Mouse (Mus musculus) embryonic fibroblast, embryonic 13.5 days (primary cell): Measurements from ENCODE around the gene Ttc9b. TPM values are rescaled to one million over a fixed set of nuclear protein-coding genes. Genes with fewer than 3 reads are reported as not detected.

Experiments used
- H3K27ac ChIP-seq: 2 replicates; pipeline ENCODE4 v1.5.1; 2012; ENCODE audit warnings: low read length, control low read depth, inconsistent platforms; ENCODE audit not compliant: insufficient read depth
- H3K4me1 ChIP-seq: 2 replicates; pipeline ENCODE4 v1.6.1; 2011; ENCODE audit warnings: low read length; ENCODE audit not compliant: control insufficient read depth, insufficient read depth
- H3K4me3 ChIP-seq: 2 replicates; pipeline ENCODE4 v1.5.1; 2011; ENCODE audit warnings: mild to moderate bottlenecking, control low read depth, low read length; ENCODE audit not compliant: insufficient read depth
- CTCF ChIP-seq: IDR thresholded peaks from 2 replicates; pipeline ENCODE4 v1.5.1; 2011; ENCODE audit warnings: mild to moderate bottlenecking, control low read depth, low read length, moderate library complexity, borderline replicate concordance; ENCODE audit not compliant: insufficient read depth
- POLR2A ChIP-seq: IDR thresholded peaks from 2 replicates; pipeline ENCODE4 v1.6.1; 2011; ENCODE audit warnings: low read depth, mild to moderate bottlenecking, control low read depth, low read length, moderate library complexity
- polyA plus RNA-seq: library from polyadenylated mRNA; stranded (reverse); fragments of >200 nt; gene quantifications from 2 replicates; pipeline ENCODE4 v1.2.4, GENCODE M21; 2011; ENCODE audit warnings: low read depth; ENCODE audit not compliant: missing spikeins, insufficient read length

The Ttc9b gene
- polyA plus RNA-seq, result not detected in 2 replicates

DNA sequence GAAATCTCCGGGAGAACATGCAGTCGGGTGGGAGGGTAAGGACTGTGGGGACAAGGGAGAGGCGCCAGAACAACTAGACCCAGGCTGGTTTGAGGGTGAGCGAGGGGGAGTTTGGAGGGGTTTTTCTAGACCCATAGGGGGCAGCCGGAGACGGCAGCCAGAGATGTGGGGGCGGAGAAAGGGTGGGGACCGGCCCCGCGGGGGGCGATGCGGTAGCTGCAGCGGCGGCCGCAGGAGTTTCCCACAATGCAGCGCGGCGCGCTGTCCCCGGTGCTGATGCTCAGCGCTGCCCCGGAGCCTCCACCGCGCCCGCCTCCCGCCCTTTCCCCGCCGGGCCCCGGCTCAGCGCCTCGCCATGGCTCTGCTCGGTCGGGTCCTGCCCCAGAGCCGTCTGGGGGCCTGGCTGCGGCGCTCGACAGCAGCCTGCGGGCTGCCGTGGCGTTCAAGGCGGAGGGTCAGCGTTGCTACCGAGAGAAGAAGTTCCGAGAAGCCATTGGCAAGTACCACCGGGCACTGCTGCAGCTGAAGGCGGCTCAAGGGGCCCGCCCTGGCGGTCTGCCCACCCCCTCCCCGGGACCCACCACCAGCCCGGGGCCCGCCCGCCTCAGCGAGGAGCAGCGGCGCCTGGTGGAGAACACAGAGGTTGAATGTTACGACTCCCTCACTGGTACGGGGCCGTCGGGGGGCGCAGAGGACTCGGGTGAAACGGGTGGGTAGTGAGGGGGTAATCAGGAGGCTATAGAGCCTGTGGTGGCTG, at the start of gene Ttc9b:
Gene Ttc9b, plus strand, starts transcription at position 235 of the 757 bp plus-strand sequence.
- Histone ChIP-seq H3K27ac (no peak within 1 kb of the TSS), H3K4me1 (no peaks in the 10 kb centered on the region), H3K4me3 (no peak within 1 kb of the TSS; the same call in 1 of the 2 replicates)
- TF ChIP-seq POLR2A (no peak), CTCF (no peak)

DNA sequence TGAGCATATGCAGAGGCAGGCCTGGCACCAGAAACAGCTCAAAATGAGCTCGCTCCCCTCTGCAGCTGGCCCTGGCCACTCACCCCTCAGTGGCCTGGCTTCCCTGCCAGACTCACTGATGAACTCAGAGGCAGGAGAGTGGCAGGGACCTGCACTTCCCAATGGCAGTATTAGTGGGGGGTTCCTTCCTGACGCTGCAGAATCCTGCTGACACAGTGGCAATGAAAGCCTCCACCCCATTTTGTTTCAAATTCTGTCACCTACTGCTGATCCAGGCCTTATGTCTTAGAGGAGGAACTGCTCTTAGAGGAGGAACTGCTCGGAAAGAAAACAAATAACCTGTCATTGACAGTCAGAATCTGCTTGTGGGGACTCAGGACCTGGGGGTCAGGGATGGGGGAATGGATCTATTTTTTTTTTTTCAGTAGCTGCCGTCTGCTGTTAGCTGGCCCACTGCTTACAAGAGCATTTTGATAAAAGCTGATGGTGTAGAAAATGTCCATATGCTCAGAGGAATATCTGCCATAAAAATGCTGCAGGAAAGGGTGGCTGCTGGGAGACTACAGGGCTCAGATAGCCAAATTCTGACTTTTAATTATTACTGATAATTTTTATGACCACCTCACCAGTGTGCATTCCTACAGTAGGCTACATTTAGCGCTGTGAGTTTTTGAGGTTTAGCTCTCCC, 48.9 kb upstream of the Ttc9b start:
- no peak overlapping the region for H3K4me3 ChIP-seq
- H3K27ac ChIP-seq, result no peak overlapping the region
- peaks cover 5% of the 10 kb centered on the region; the same call in 1 of the 2 replicates for H3K4me1 ChIP-seq
- no peak for TF ChIP-seq POLR2A
- no peak for TF ChIP-seq CTCF

DNA sequence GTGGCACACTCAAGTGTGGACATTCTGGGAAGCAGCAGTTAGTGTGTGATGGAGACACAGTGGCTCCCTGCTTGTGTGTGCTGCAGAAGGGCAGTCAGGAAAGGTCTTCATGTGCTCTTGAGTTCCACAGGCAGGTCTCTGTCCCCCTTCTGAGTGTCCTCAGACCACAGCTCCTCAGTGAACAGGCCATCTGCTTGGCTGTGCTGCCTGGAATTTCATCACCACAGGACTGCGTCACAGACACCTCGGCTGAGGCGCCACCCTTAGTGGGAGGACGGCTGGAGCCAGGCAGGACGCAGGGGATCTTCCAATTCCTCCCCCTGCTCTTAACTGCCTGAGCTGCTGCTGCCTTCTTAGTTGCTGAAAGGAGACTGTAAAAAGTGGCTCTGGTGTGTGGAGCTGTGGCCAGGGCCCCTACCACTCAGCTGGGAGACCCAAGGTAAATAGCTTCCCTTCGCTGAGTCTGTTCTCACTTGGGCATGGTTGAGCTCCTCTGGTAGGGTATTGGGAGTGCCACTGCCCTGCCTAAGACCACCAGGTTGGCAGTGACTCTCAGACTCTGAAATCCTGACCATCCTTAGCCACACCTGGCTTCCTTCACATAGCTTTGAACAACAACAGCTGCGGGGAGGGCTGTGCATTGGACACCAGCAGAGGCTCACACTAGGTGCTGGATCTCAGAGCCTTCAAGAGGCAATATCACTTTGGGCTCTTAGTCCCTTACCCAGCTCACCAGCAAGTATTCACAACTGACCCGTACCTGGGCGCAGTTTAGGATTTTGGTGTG, 48.0 kb upstream of the Ttc9b start:
- no peak for TF ChIP-seq POLR2A
- no peak for TF ChIP-seq CTCF
- H3K4me3 ChIP-seq, result no peak overlapping the region
- H3K4me1 ChIP-seq, result peaks cover 5% of the 10 kb centered on the region; the same call in 1 of the 2 replicates
- no peak overlapping the region for H3K27ac ChIP-seq

DNA sequence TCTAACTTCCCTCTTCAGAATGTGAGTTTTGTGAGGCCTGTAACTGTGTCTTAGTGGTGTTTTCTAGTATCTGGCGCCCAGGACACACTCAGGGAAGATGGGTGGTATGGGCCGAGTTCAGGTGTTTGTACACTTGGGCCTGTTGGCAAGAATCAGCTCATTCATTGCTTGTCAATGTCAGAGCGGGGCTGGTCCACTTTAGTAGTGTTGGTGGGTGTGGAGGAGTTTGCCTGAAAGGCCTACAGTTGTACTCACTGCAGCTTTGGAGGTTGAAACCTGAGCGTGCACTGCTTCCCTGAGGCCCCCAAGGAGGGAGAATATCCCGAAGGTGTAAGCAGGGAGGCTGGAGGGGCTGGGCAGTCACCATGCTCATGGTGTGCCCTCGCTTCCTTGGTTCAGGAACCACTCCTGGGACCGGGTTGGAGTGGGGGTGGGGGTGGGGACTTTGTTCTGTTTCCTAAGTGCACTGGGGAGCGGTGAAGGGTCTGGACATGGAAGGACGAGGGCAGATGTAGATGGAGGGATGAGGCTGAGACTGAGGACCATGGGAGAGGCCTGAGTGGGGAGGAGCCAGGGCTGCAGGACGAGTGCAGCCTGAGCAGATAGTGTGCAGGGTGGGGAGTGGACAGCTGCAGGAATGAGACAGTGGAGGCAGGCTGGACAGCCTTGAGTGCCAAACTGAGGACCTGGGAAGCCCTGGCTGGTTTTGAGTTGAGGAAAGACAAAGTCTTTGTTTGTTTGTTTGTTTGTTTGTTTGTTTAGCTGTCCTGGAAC, 47.0 kb upstream of the Ttc9b start:
- no peak overlapping the region for H3K4me3 ChIP-seq
- peaks cover 5% of the 10 kb centered on the region; the same call in 1 of the 2 replicates for H3K4me1 ChIP-seq
- H3K27ac ChIP-seq, result no peak overlapping the region
- no peak for TF ChIP-seq CTCF
- TF ChIP-seq POLR2A, result no peak

DNA sequence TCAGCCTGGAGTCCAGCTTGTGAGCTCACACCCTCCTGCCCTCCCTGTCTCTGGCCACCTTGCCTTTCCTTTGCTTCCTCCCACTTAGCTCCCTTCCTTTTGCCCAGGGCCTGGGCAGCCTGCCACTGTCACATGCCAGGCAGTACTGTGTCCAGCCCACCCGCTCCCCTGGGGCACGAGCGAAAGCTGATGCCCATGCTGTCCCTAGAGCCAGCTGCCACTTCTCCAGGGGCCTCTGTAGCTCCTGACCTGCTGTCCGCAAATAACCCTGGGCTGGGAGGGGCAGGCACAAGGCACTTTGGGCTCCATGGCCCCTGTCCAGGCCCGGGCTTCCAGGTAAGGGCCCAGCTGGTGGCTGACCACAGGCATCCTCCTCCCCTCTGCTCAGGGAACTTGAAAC, 46.1 kb upstream of the Ttc9b start:
- no peak overlapping the region for H3K27ac ChIP-seq
- H3K4me1 ChIP-seq, result peaks cover 5% of the 10 kb centered on the region; the same call in 1 of the 2 replicates
- no peak for TF ChIP-seq CTCF
- no peak for TF ChIP-seq POLR2A
- H3K4me3 ChIP-seq, result no peak overlapping the region

DNA sequence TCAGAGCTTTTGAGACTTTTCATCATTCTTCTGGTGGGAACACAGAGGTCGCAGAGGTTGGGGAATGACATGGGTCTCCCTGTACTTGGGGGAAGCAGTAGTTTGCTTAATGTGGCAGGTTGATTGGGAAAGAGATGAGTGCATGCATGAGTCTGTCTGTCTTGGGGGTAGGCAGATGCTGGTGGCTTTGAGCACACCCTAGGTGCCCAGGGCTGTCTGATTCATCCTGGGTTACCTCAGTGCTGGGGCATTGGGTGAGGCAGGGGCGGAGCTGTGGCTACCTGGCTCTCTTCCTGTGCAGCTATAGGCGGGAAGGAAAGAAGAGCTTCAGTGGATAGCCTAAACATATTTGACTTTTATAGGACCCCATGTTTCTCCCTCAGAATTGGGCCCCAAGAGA, 45.6 kb upstream of the Ttc9b start:
- H3K27ac ChIP-seq, result no peak overlapping the region
- no peak overlapping the region for H3K4me3 ChIP-seq
- peaks cover 5% of the 10 kb centered on the region; the same call in 1 of the 2 replicates for H3K4me1 ChIP-seq
- TF ChIP-seq POLR2A (no peak), CTCF (no peak)

DNA sequence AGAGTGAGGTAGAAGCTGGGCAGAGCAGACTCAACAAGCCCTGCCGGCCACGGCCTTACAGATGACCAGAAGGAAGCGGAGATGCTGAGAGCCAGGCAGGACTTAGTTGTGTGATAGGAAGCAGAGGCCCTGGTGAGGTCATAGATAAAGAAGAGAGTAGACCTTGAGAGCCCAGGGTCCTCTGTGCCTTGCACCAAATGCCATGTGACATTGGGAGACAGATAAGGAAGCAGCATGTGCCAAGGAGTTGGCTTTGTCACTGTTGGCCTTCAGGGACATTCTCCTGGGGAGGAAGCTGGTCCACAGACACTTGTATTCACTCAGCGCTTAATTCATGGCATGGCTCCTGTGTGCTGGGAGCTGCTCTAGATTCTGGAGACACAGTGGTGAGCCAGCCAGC, 44.4 kb upstream of the Ttc9b start:
- H3K4me3 ChIP-seq, result no peak overlapping the region
- no peak overlapping the region for H3K27ac ChIP-seq
- no peak for TF ChIP-seq POLR2A
- no peak for TF ChIP-seq CTCF
- H3K4me1 ChIP-seq, result peaks cover 5% of the 10 kb centered on the region; the same call in 1 of the 2 replicates

DNA sequence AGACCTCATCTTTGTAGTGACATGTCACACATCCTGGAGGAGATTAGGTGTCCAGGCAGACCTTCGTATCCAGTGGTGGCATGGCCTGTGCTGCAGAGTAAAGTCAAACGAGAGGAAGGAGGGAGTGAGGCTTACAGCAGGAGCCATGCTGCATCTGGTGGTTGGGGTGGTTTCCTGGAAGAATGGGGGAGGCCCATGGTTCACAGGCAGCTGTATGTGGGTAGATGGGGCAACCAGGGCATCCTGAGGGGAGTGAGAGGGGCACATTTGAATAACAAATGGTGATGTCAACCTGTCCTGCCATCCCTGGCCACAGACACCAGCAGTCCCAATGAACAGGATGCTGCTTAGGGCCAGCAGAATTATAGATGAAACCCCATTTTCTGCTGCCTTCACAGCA, 44.0 kb upstream of the Ttc9b start:
- no peak overlapping the region for H3K4me3 ChIP-seq
- H3K4me1 ChIP-seq, result peaks cover 3% of the 10 kb centered on the region; the same call in 1 of the 2 replicates
- H3K27ac ChIP-seq, result no peak overlapping the region
- no peak for TF ChIP-seq CTCF

DNA sequence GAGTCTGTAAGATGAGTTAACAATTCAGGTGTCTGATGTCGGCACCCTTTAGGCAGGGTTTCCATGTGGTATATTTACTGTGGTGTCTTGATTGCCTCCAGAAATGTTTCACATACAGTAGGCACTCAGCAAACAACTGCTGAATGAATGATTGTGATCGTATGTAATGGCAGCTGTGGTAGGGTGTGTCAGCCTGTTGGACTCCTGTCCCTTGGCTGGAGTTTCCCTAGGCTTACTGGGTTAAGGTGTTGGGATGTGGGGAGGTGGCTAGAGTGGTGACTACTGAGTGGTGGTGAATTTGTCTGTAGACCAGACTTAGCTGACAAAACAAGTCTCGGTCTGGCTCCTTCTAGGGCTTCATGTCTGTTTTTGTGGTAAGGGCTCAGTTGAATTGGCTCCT, 43.3 kb upstream of the Ttc9b start:
- Histone ChIP-seq H3K4me1 (peaks cover 3% of the 10 kb centered on the region; the same call in 1 of the 2 replicates), H3K4me3 (no peak overlapping the region), H3K27ac (no peak overlapping the region)
- TF ChIP-seq POLR2A (no peak), CTCF (no peak)
